Mouse (Mus musculus) spleen, adult 2 months (tissue): Measurements from ENCODE around the gene Ets1.

Experiments
- CTCF ChIP-seq: fragments of 200-500 bp; IDR thresholded peaks from 2 replicates; pipeline ENCODE4 v1.5.1; 2011; ENCODE audit warnings: mild to moderate bottlenecking, inconsistent platforms; ENCODE audit not compliant: insufficient read depth, insufficient read length, insufficient replicate concordance; ENCODE audit errors: extremely low read depth
- POLR2A ChIP-seq: fragments of 200-500 bp; IDR thresholded peaks from 2 replicates; pipeline ENCODE4 v1.6.1; 2011; ENCODE audit warnings: low read depth, low read length, inconsistent platforms

DNA sequence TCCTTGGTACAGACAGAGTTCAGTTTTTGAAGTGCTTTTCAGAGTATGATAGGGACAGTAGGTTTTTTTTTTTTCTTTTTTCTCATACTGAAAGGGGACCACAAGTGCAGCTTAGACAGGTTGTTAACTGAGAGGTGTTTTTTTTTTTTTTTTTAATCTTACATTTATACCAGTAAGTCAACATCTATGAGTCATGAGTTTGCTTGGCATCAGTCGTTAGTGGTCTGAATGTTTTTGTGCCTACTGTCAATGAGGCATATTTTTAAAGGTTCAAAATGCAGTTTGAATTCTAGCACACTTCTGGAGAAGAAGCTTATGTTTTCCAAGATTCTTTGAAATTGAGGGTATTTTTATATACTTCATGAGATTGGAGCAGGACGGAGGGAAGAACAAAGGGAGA lies 56.9 kb downstream of the Ets1 start:
- TF ChIP-seq CTCF (no peak), POLR2A (no peak)
